Mouse (Mus musculus) heart, postnatal 10 days (tissue): ENCODE results near the gene Slit3. TPM values are rescaled to one million over a fixed set of nuclear protein-coding genes. Genes with fewer than 3 reads are reported as not detected.

Experiments used
- DNase-seq, 2 experiments: peaks; one replicate each; pipeline ENCODE4 v3.0.0; 2021
- intact Hi-C: fragments of 180-260 bp; cut with DNase I; formaldehyde crosslinking; loops from one replicate; pipeline ENCODE4 v1.15.1; 2025
- total RNA-seq, 2 experiments: library from RNA; stranded (reverse); gene quantifications; 2 replicates each; pipeline ENCODE4 v1.2.3; 2021

The Slit3 gene
- total RNA-seq, 2 experiments from 2014 or later: 16.2 to 20.4 TPM

- intact Hi-C loops: no loop called here
- no peak for DNase-seq
Observed at GRCm38 (mm10) chr11:35496874-35497273, 375.9 kb downstream of the Slit3 start.

DNA sequence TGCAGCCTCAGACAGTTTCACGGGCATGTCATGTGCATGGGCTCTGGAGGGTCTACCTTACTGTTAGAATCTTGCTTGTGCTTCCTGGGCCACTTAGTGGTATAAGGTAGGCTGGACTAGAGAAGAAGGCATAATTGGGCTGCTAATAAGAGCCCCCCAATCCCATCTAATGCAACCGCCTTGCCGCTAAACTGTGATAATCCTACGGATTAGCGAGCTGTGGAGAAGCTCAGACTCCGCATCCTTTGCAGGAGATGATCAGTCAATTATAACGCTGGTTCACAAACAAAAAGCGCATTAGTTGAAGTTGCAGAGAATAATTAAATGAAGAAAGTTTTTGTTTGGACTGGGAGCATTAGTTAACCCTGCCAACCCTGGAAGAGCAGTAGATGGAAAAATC lies 376.9 kb downstream of the Slit3 start:
- intact Hi-C loops: no loop called here
- DNase-seq: no peak

- DNase-seq: no peak
- intact Hi-C loops: no loop called here
Observed at GRCm38 (mm10) chr11:35502128-35502527, 381.1 kb downstream of the Slit3 start.

DNA sequence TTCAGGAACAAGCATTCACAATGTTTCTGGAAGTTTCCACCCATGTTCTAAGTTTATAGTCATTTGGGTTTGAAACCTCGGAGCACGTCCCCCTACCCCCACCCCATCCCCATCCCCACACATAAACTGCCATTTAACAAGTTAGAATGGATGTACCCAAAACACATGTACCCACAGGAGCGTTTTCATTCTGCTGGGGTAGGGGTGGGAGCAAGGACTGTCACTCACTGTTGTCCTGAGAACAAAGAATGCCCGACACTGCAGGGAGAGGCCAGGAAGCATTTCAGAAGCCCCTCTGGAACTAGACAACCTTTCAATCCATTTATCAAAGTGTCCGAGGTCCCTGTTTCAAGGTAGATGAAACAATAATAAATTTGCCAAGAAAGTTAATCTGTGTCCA lies 383.0 kb downstream of the Slit3 start:
- intact Hi-C loops: no loop called here
- DNase-seq: no peak

GRCm38 (mm10) chr11:35504916-35505315 lies 383.9 kb downstream of the Slit3 start:
- no peak for DNase-seq
- intact Hi-C loops: no loop called here

DNA sequence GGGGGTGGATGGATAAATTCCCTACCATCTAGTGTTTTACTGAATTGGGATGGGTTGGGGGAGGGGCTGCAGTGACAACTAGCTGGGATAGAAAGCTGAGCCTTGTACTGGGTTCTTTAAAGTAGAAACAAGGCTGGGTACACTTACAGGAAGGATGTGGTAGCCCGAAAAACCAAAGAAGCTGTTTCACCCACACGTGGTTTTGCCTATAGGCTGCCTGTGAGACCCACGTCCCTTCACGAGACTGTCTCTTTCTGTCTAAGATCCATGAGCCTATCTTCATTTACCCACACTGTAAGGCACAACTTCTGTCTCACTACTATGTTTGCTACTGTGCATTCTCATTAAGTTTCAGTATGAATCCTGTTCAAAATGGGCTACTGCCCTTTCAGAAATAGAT lies 384.3 kb downstream of the Slit3 start:
- intact Hi-C loops: no loop called here
- no peak for DNase-seq

DNA sequence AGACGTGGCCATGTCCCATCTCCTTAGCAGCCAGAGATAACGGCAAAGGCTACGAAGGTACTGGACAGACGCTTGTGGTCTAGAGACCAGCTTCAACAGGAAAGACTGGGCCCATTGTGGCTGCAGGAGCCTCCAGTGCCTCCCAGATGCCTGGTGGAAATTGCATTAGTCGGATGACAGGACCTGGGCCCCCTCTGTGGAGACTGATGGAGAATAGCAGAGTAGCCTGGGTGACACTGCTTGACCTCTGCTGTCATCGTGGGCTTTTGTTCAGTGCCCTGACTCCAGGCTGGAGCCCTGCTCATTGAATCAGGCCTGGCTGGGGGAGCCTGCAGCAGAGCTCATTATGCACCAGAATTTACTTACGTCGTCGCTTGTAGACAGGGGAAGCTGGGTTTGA lies 384.8 kb downstream of the Slit3 start:
- no peak for DNase-seq
- intact Hi-C loops: no loop called here

DNA sequence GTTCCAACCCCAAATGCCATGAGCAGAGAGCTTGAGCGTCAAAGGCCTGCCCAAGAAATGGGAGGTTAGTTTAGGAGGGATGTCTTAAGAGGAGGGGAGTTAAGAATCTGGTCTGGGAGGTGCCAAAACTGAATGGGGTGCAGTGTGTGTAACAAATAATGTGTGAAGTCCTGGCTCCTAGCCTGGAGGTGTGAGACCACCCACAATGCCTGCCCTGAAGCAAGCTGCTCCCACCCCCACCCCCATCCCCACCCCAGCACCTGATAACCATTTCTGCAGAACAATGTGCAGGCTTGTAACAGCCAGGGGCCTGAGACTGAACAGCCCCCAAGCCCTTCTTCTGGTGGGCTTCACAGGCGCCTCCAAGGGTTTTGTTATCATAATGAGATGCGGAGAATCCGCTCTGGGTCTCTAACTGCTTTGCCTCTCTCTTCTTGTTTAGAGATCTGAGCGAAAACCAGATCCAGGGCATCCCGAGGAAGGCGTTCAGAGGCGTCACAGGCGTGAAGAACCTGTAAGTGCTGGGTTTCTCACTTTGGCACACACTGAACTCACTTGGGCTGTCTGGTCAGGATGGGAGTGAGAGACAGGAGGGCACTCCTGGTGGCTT lies 386.9 kb downstream of the Slit3 start:
- DNase-seq: no peak
- intact Hi-C loops: no loop called here

DNA sequence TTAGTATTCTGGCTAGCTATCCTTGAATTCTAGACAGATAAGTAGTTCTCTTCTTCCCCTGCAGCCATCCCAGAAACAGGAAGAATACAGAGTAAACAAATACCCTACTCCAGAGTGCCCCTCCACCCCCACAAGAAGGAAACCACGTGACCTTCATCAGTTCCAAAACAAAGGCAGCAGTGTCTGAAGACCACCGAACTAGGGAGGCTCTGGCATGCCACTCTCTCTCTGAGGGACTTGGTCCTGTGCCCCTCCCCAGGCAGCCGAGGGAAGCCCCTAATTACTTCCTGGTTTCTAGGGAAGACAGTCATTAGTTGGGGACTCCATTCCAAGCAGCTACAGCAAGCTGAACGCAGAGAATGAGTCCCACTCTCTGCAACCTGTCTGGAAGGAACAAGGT lies 391.7 kb downstream of the Slit3 start:
- no peak for DNase-seq
- intact Hi-C loops: no loop called here

GRCm38 (mm10) chr11:35513343-35513742 lies 392.3 kb downstream of the Slit3 start:
- intact Hi-C loops: no loop called here
- DNase-seq: no peak

DNA sequence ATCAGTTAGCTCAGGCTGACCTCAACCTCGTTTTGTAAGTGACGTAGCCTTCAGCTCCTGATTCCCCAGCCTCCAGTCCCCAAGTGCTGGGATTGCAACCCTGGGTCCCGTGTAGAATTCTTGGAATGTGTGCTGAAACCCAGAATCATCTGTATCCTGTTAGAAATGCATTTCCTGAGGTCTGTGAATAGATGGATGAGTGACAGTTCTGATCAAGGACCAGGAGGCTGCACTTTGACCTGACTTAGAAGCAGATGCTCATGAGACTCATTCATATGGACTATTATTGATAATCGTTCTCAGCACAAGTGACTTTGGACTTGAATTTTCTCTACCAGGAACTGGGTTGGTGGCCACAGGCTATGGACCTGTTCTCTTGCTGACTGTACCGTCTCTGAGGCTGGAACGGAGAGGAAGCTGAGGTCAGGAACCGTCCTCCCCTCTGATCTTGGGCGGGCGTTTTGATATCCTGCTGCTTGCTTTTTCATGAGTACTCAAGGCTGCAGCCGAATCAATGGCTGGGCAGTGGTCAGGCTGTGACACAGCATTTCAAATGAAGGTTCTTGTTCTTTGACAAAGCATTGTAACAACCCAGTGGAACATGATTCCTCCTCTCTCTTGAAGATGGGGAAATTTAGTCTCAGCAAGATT lies 401.9 kb downstream of the Slit3 start:
- intact Hi-C loops: no loop called here
- no peak for DNase-seq

DNA sequence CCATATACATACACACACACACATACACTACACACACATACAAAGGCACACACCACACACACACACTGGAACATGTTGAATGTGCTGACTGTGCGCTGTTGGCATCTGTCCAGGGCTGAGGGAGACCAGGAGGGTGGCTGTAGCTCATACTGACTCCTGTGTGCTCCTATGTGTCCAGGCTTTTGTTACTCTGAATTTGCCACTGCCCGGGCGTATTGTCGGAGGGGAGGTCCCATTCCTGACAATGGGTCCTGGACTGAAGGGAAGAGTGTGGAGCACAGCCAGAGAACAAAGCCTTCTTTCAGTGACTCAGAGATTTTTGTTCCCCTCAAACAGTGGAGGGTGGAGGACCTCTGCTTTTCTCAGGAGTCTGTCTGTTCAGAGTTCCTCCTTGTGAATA lies 402.7 kb downstream of the Slit3 start:
- intact Hi-C loops: no loop called here

DNA sequence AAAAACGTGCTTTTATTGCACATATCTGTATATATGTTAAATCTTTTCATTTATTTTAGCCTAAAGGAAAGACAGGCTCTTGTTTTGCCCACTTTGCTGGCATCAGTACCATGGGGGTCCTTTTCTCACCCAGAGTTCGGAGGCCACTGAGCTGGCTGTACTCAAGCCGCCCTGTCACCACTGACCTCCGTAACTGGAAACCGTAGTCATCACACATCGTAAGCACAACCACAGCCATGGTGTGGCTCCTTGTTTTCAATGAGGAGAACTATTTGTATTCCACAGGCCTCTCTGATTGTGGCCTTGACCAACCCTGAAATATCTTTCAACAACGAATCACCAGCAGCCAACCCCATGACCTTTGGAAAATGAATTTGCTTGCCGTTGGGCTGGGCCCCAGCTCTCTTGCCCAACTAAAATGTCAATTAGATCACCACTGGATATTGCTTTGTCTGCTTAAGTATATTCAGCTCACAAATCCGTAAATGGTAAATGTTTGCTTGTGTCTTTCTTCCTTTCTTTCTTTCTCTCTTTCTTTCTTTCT lies 405.3 kb downstream of the Slit3 start:
- no peak for DNase-seq
- intact Hi-C loops: no loop called here

More for the DNA sequence above, 402.7 kb downstream of the Slit3 start:
- DNase-seq: no peak

GRCm38 (mm10) chr11:35527816-35528462 lies 406.9 kb downstream of the Slit3 start:
- no peak for DNase-seq

GRCm38 (mm10) chr11:35535027-35535426 lies 414.0 kb downstream of the Slit3 start:
- no peak for DNase-seq
- intact Hi-C loops: no loop called here

More at GRCm38 (mm10) chr11:35527816-35528462, 406.9 kb downstream of the Slit3 start:
- intact Hi-C loops: no loop called here

- DNase-seq: no peak
- intact Hi-C loops: no loop called here
Observed at GRCm38 (mm10) chr11:35537128-35538088, 416.4 kb downstream of the Slit3 start.

DNA sequence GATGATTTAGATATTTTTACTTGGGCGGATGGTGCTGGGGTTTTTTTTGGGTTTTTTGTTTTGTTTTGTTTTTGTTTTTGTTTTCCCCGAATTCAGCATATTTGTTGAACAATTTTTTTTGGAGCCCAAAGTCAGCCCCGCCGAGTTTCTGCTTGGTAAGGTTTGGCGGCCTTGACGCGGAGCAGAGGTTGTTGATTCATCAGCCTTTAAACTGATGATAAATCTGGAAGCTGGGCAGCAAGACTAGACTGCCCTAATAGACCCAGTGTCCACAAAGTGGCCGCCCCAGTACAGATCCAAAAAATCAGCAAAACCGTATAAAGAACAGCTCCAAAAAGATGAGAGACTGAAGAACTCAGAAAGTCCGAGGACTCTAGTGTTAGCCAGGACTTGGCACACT lies 421.7 kb downstream of the Slit3 start:
- DNase-seq: no peak
- intact Hi-C loops: no loop called here

DNA sequence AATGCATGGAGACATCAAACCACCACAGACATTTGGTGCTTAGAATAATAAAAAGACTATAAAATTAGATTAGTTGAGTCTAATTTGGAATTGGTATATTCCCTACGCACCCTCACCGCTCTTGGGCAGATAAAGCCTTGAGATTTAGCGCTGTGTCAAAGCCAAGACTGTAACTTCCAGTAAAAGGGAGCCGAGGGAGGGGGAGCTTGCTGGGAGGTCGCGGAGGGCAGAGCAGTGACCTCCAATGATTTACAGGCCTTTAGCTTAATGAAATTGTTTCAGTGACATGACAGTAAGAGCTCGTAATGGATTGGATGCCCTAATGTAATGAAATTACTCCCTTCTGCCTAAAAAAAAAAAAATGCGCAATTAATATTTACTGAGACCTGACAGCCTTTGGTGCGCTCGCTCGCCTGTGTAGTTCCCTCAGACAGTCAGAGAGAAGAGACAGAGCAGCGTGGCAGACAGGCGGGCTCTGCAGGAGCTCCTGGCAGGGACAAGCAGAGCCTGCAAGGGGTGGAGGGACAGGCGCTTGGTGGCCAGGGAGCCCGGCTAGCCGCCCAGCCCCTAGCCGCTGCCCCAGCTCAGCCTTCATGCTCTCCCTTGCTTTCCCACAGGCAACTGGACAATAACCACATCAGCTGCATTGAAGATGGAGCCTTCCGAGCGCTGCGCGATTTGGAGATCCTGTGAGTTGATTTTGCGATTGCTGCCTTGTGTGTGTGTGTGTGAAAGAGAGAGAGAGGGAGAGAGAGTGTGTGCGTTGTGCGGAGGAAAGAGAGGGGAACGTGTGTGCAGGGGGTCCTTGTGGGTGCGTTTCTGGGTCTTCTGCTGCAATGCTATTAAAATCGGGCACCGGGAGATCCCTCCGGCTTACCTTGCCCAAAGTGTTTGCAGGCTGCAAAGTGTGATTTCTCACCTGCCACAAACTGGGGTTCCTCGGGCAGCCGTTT lies 423.4 kb downstream of the Slit3 start:
- DNase-seq: peak; percentile 9 to 15
- intact Hi-C loops: no loop called here

- intact Hi-C loops: no loop called here
Observed at GRCm38 (mm10) chr11:35546081-35546822, 425.2 kb downstream of the Slit3 start.

More at GRCm38 (mm10) chr11:35546081-35546822, 425.2 kb downstream of the Slit3 start:
- DNase-seq: no peak
